Mouse (Mus musculus) left cerebral cortex, postnatal 25 days (tissue): Measurements from ENCODE around the gene Gli3. TPM values are rescaled to one million over a fixed set of nuclear protein-coding genes. Genes with fewer than 3 reads are reported as not detected.

Experiments used
- DNase-seq, 2 experiments: peaks; one replicate each; pipeline ENCODE4 v3.0.0; 2022; ENCODE audit warnings: low spot score in 2 of 2, mixed read lengths in 1 of 2
- intact Hi-C: fragments of 180-260 bp; cut with DNase I; formaldehyde crosslinking; loops from one replicate; pipeline ENCODE4 v1.15.1; 2025
- total RNA-seq, 2 experiments: library from RNA; stranded (reverse); gene quantifications; 2 replicates each; pipeline ENCODE4 v1.2.3; 2021

The Gli3 gene
- 10 to 100 TPM in 1 of 2 experiments, 1 to 10 TPM in 1; 8.2 to 11.4 TPM for total RNA-seq

GRCm38 (mm10) chr13:15462830-15463491 is at the start of gene Gli3:
TSS of gene Gli3 (plus strand) at chr13:15463235.
- intact Hi-C loops = loop anchor here (5.0 kb wide), 2 partner anchors 79 to 196 kb away; no protein-coding TSS in a partner anchor
- peak; percentile 24 to 28 for DNase-seq

- intact Hi-C loops = no loop called here
- DNase-seq = peak in 1 of 2 experiments; percentile 2
Measured at GRCm38 (mm10) chr13:15421182-15421750, 41.8 kb upstream of the Gli3 start.

GRCm38 (mm10) chr13:15442002-15442401 is 21.0 kb upstream of the Gli3 start:
- DNase-seq = peak in 1 of 2 experiments; percentile 7
- intact Hi-C loops = no loop called here

GRCm38 (mm10) chr13:15444312-15444711 is 18.7 kb upstream of the Gli3 start:
- intact Hi-C loops = no loop called here
- DNase-seq = peak in 1 of 2 experiments; percentile 60

DNA sequence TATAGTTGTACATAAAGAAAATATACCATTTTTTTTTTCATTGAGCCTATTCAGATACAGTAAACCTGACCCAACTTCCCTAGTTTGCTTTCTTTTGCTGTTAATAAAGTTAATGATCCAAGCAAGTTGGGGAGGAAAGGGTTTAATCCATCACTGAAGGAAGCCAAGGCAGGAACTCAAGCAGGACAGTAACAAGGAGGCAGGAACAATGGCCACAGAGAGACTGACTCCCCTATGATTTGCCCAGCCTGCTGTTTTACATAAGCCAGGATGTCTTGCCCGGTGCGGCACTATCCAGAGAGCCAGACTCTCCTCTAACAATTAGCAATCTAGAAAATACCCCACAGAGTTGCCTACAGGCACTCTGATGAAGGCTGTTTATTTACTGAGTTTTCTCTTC is 17.4 kb upstream of the Gli3 start:
- DNase-seq = no peak
- intact Hi-C loops = no loop called here

GRCm38 (mm10) chr13:15446004-15446403 is 17.0 kb upstream of the Gli3 start:
- intact Hi-C loops = no loop called here
- DNase-seq = no peak

DNA sequence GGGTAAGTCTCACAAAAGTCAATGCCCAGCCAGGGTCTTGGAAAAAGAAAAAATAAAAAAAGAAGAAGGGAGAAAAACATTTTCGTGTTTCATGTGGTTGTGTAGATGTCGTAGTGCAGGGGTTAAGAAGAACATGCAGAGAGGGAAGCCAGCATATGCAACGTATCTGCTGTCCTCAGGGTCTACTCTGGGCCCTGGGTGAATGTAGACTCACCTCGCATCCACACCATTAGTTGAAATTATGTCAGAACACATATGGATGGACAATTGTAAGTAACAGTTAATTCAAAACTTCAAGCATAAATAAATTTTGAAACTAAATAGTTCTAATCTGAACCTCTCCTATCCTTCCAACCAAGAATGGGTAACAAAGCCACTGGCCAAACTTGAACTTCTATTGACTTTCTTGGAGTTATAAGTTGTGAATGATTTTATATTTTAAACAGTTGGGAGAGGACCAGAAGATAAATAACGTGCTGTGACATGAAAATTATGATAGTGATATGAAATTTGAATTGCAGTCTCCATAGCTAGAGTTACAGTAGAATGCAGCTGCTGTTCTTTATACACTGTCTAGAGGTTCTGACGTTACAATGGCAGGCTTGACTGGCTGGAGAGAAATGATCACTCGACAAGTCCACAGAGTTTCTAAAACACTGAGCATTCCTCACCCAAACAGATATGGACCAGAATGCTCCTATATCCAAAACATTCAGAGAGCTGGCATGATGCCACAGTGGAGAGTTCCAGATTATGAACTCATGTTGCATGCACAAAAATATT is 16.1 kb upstream of the Gli3 start:
- intact Hi-C loops = no loop called here

DNA sequence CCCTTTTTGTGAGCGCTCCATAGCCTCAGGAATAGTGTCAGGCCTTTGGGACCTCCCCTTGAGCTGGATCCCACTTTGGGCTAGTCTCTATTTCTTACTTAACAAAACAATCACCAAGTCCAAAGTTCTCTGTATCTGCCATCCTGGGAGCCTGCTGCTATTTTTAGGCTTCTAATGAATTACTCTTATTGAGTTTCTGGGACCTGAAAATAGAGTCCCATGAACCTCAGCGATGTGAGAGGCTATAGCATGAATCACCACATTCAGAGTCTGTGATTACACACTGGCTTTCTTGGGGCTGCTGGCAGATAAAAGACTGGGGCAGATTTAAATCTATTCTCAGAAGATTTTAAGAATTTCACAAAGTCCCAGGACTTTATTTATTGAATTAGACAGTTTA is 12.1 kb upstream of the Gli3 start:
- no peak for DNase-seq
- intact Hi-C loops = no loop called here

More for the DNA sequence above, 16.1 kb upstream of the Gli3 start:
- no peak for DNase-seq

- no peak for DNase-seq
- intact Hi-C loops = no loop called here
Measured at GRCm38 (mm10) chr13:15457841-15458240, 5.2 kb upstream of the Gli3 start.

- intact Hi-C loops = loop anchor here (5.0 kb wide), 2 partner anchors 80 to 195 kb away; no protein-coding TSS in a partner anchor
Measured at GRCm38 (mm10) chr13:15461926-15462325, 1.1 kb upstream of the Gli3 start.

GRCm38 (mm10) chr13:15463492-15464080 is 551 bp downstream of the Gli3 start:
- DNase-seq = peak; percentile 6 to 17
- intact Hi-C loops = loop anchor here (5.0 kb wide), 2 partner anchors 79 to 196 kb away; no protein-coding TSS in a partner anchor

More at GRCm38 (mm10) chr13:15461926-15462325, 1.1 kb upstream of the Gli3 start:
- DNase-seq = no peak

GRCm38 (mm10) chr13:15464081-15464526 is 1.1 kb downstream of the Gli3 start:
- peak; percentile 9 to 12 for DNase-seq
- intact Hi-C loops = loop anchor here (5.0 kb wide), 2 partner anchors 78 to 197 kb away; no protein-coding TSS in a partner anchor

DNA sequence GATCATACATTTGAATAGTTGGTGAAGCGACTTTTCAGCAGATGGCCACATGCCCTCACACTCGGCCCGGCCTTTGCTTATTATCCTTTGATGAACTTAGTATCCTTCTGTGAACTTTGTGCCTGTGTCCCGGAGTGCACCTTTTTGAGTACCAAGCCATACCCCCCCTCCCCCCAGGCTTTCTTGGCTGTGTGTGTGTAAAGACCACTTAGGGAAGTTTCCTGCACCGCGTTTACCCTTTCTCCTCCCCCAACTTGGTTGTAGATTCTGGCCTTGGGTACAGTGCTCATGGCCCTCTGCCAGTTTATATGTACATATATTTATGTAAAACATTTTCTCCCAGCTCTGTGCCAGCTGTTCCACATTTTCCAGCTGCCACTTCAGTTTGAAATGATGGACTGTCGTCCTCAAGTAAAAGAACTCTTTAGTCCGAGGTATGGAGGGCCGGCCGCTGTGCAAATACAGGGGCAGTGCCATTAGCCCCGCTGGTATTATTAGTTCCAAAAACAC is 1.8 kb downstream of the Gli3 start:
- intact Hi-C loops = loop anchor here (5.0 kb wide), 2 partner anchors 78 to 197 kb away; no protein-coding TSS in a partner anchor
- DNase-seq = no peak

DNA sequence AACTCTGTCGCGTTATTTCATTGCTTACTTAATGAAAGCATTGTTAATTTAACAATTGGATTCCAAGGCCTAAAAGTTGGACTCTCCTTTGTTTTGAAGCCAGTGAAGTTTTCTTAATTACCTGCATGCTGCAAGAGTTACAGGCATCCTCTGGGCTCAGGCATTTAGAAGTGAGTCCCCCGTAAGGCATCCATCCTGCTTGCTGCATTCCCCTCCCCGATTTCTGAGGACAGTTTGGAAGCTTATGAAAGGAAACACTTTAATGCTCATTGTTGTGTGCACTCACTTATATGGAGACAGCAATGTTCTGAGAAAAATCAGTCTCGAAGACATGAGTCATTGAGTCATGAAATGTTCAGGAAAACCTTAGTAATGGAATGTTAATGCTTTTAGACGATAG is 3.5 kb downstream of the Gli3 start:
- intact Hi-C loops = no loop called here
- no peak for DNase-seq

GRCm38 (mm10) chr13:15467409-15467808 is 4.4 kb downstream of the Gli3 start:
- intact Hi-C loops = no loop called here

DNA sequence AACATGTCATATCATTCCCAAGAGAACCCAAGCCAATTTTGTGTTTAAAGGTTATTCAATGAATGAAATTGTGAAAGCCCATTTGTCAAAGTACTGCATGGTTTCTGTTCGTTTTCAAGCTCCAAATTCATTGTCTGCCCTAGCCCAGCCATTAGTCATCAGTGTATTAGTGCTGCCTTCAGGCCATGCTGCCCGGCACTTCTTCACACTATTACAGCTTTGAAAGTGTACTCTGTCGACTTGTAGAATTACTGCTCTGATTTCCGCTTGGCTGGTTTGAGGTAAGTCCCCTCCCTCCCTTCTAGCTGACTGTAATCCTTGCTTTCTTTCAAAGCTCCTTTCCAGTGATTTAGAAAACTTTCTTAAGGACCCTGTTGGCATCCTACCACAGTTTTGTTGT is 5.4 kb downstream of the Gli3 start:
- no peak for DNase-seq
- intact Hi-C loops = no loop called here

More at GRCm38 (mm10) chr13:15467409-15467808, 4.4 kb downstream of the Gli3 start:
- no peak for DNase-seq

- no peak for DNase-seq
- intact Hi-C loops = no loop called here
Measured at GRCm38 (mm10) chr13:15470056-15470455, 7.0 kb downstream of the Gli3 start.

DNA sequence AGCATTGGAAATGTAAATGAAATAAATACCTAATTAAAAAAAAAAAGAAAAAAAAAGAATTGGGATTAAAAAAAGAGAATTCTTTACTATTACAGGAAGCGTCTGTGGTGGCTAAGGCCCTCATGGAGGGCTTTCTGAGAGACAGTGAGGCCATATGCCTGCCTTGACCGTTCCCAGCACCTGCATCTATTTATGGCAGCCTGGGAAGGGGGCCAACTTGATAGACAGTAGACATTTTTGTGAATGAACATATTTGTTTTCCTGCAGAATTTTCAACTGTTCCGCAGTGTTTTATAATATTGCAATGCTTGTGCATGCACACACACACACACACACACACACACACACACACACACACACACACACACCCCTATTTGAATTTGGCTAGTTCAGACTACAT is 9.7 kb downstream of the Gli3 start:
- no peak for DNase-seq
- intact Hi-C loops = no loop called here

- intact Hi-C loops = no loop called here
- DNase-seq = no peak
Measured at GRCm38 (mm10) chr13:15474393-15474792, 11.4 kb downstream of the Gli3 start.
